Mouse (Mus musculus) lung, postnatal 0 days (tissue): Measurements from ENCODE around the gene Krt222.

Experiments
- CTCF ChIP-seq: IDR thresholded peaks from 2 replicates; pipeline ENCODE4 v1.5.1; 2016; ENCODE audit warnings: antibody characterized with exemption, mild to moderate bottlenecking
- EP300 ChIP-seq: IDR thresholded peaks from 2 replicates; pipeline ENCODE4 v1.6.1; 2016; ENCODE audit warnings: antibody characterized with exemption, mild to moderate bottlenecking, control low read depth

DNA sequence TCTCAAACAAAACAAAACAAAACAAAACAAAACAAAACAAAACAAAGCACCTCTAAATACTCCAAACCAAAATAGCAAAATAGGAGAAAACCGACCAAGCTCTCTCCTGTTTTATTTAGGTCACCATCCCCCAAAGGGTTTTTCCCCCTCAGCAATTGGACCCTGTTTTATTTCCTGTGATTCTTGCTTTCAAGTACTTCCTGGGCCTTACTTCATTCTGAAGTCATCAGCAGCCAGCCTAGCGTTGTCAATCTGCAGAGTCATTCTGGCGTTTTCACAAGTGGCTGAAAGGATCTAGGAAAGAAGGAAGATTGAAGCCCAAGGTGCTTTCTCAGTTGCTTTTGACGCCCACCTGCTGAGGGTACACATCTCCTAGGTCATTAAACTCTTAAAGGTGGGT is 39.4 kb upstream of the Krt222 start:
- no peak for TF ChIP-seq CTCF
- no peak for TF ChIP-seq EP300
